Mouse (Mus musculus) bone marrow, adult 2 months (tissue): ENCODE data around the gene Spef1.

Experiments used
- CTCF ChIP-seq: fragments of 200-500 bp; IDR thresholded peaks from 2 replicates; pipeline ENCODE4 v1.5.1; 2011; ENCODE audit warnings: low read length, control low read depth; ENCODE audit not compliant: control insufficient read depth, insufficient read depth
- POLR2A ChIP-seq: fragments of 200-500 bp; IDR thresholded peaks from 2 replicates; pipeline ENCODE4 v1.6.1; 2011; ENCODE audit warnings: low read depth, mild to moderate bottlenecking, control low read depth, low read length, borderline replicate concordance; ENCODE audit not compliant: control insufficient read depth

GRCm38 (mm10) chr2:131166172-131166571 is 20.9 kb downstream of the Spef1 start:
- TF ChIP-seq POLR2A: no peak
- no peak for TF ChIP-seq CTCF
